Mouse (Mus musculus): Measurements from ENCODE around the gene Dnajb14.
A peak's percentile ranks its signal among the peaks of the same experiment; 100 is the strongest.
"Not testable (repeated sequence)": the region's sequence is repeated elsewhere in the genome, so short reads cannot be mapped to it uniquely, and the experiment has no call there.

Gene Dnajb14

GRCm38 (mm10) chr3:137867437-137868093 lies at the start of gene Dnajb14:
Gene Dnajb14 (plus strand): TSS chr3:137867675.
- peak; percentile 82 for DNase-seq (ENCODE audit: inconsistent ontology term)

- no peak for DNase-seq (ENCODE audit: inconsistent ontology term)
Measured at GRCm38 (mm10) chr3:137818713-137819112, 48.8 kb upstream of the Dnajb14 start.

- no peak for DNase-seq (ENCODE audit: inconsistent ontology term)
Measured at GRCm38 (mm10) chr3:137820688-137821467, 46.6 kb upstream of the Dnajb14 start.

GRCm38 (mm10) chr3:137823317-137823716 lies 44.2 kb upstream of the Dnajb14 start:
- DNase-seq (ENCODE audit: inconsistent ontology term): no peak

- DNase-seq (ENCODE audit: inconsistent ontology term): no peak
Measured at GRCm38 (mm10) chr3:137827678-137828077, 39.8 kb upstream of the Dnajb14 start.

- no peak for DNase-seq (ENCODE audit: inconsistent ontology term)
Measured at GRCm38 (mm10) chr3:137831156-137831555, 36.3 kb upstream of the Dnajb14 start.

GRCm38 (mm10) chr3:137833128-137833527 lies 34.3 kb upstream of the Dnajb14 start:
- DNase-seq (ENCODE audit: inconsistent ontology term): no peak

GRCm38 (mm10) chr3:137833698-137834097 lies 33.8 kb upstream of the Dnajb14 start:
- no peak for DNase-seq (ENCODE audit: inconsistent ontology term)

- no peak for DNase-seq (ENCODE audit: inconsistent ontology term)
Measured at GRCm38 (mm10) chr3:137836543-137836942, 30.9 kb upstream of the Dnajb14 start.

GRCm38 (mm10) chr3:137838160-137838559 lies 29.3 kb upstream of the Dnajb14 start:
- no peak for DNase-seq (ENCODE audit: inconsistent ontology term)

- no peak for DNase-seq (ENCODE audit: inconsistent ontology term)
Measured at GRCm38 (mm10) chr3:137842944-137843343, 24.5 kb upstream of the Dnajb14 start.

GRCm38 (mm10) chr3:137844263-137844662 lies 23.2 kb upstream of the Dnajb14 start:
- DNase-seq (ENCODE audit: inconsistent ontology term): no peak

GRCm38 (mm10) chr3:137846552-137846951 lies 20.9 kb upstream of the Dnajb14 start:
- DNase-seq (ENCODE audit: inconsistent ontology term): no peak

- DNase-seq (ENCODE audit: inconsistent ontology term): no peak
Measured at GRCm38 (mm10) chr3:137848354-137848753, 19.1 kb upstream of the Dnajb14 start.

- DNase-seq (ENCODE audit: inconsistent ontology term): no peak
Measured at GRCm38 (mm10) chr3:137849697-137850096, 17.8 kb upstream of the Dnajb14 start.

- no peak for DNase-seq (ENCODE audit: inconsistent ontology term)
Measured at GRCm38 (mm10) chr3:137851196-137851595, 16.3 kb upstream of the Dnajb14 start.

- DNase-seq (ENCODE audit: inconsistent ontology term): not testable (repeated sequence)
Measured at GRCm38 (mm10) chr3:137853011-137853410, 14.5 kb upstream of the Dnajb14 start.

- no peak for DNase-seq (ENCODE audit: inconsistent ontology term)
Measured at GRCm38 (mm10) chr3:137855328-137855727, 12.1 kb upstream of the Dnajb14 start.

GRCm38 (mm10) chr3:137856061-137856460 lies 11.4 kb upstream of the Dnajb14 start:
- no peak for DNase-seq (ENCODE audit: inconsistent ontology term)

GRCm38 (mm10) chr3:137860394-137861170 lies 6.9 kb upstream of the Dnajb14 start:
- DNase-seq (ENCODE audit: inconsistent ontology term): no peak

GRCm38 (mm10) chr3:137861436-137861835 lies 6.0 kb upstream of the Dnajb14 start:
- DNase-seq (ENCODE audit: inconsistent ontology term): no peak

- DNase-seq (ENCODE audit: inconsistent ontology term): no peak
Measured at GRCm38 (mm10) chr3:137862600-137862999, 4.9 kb upstream of the Dnajb14 start.
